Mouse (Mus musculus) lung, postnatal 36 days (tissue): ENCODE measurements around the gene Ttyh3.

Experiments
- DNase-seq: peaks from one replicate; pipeline ENCODE4 v3.0.0; 2022; ENCODE audit warnings: mixed read lengths

The Ttyh3 gene

GRCm38 (mm10) chr5:140651231-140651630 lies 2.4 kb upstream of the Ttyh3 start:
- DNase-seq: peak; percentile 45

DNA sequence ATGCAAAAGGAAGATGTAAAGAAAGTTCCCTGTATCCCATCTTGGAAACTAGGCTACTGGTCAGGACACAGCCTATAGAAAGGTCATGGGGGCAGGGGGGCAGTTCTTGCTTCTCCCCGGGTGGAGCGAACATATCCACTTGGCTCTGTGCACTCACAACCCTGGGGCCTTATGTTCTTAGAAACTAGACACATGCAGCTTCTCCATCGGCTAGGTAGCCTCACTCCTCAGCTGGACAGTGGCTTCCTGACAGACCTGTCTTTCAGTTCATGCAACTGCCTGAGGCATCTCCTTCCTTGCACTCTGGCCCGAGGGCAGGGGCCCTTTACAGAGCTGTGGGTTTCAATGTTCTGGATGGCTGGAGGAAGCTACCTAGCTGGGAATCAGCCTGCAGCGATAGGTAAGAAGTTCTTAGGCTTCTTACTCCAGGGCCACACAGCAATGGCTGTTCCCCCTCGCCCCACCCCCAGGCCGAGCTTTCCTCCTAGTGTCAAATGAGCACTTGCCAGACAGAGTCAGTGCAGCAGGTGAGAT lies 1.1 kb upstream of the Ttyh3 start:
- no peak for DNase-seq

- peak; percentile 99 for DNase-seq
These were observed 353 bp upstream of the Ttyh3 start for GRCm38 (mm10) chr5:140649101-140649667.

- peak; percentile 44 for DNase-seq
These were observed 861 bp downstream of the Ttyh3 start for GRCm38 (mm10) chr5:140647821-140648518.

DNA sequence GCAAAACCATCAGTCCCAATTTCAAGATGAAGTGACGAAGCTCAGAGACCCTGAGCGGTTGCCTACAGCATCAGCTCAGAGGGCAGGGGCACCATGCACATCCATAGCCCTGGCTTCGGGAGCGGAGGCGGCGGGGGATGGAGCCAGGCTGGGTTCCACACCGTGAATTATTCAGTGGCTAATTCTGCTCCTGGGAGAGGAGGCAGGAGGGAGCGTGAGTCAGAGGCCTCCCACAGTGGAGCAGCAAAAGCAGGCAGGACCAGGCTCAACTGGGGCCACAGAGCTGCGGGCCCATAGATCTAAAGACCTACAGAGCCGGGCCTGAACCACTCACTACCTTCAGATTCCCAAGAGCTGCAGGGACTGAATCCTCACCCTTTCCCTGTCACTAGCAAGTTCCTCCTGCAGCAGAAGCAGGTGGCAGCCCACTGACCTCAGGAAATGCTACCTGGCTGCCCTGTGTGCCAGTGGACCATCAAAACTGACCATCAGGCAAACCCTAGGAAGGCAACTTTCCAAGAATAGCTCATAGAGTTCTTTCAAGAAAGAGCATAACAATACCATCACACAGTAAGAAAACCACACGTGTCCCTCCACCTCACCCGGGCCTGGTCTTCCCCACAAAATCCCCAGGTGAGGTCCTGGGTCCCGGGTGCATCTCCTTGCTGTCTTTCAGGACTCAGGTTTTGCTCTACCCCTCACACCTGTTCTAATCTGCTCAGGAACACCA lies 1.6 kb downstream of the Ttyh3 start:
- DNase-seq: no peak

DNA sequence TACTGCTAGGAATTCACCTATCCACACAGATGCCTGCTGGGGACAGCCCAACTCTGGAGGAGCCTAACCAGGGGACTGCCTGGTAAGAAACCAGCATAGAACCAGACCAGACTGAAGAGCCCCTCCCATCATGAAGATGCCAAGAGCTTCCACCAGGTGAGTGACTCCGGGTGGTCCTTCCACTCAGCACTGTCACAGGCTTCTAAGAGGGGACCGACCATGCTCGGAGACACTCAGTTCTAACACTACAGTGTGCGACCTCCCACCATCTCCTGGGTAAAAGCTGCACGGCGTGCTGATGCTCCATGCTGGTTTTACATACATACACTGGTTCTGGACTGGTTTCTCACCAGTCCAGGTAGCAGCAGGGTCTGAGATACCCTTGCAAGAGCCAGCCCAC lies 2.7 kb downstream of the Ttyh3 start:
- DNase-seq: no peak

DNA sequence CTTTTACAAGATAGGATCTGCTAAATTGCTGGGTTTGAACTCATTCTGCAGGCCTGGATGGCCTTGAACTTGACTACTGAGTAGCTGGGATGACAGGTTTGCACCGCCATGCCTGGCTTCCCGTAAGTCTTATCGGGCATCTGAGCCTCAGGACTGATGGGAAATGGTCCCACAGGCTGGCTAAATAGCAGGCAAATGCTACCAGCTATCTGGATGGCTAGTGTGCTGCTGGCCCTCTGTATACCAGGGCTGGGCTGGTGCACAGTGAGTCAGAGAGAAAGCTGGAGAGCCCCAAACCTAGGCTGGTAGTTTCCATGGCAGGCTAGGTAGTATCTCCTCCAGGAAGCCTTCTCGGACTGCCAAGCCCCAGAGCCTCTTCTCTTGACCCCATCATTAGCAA lies 3.4 kb downstream of the Ttyh3 start:
- DNase-seq: no peak

DNA sequence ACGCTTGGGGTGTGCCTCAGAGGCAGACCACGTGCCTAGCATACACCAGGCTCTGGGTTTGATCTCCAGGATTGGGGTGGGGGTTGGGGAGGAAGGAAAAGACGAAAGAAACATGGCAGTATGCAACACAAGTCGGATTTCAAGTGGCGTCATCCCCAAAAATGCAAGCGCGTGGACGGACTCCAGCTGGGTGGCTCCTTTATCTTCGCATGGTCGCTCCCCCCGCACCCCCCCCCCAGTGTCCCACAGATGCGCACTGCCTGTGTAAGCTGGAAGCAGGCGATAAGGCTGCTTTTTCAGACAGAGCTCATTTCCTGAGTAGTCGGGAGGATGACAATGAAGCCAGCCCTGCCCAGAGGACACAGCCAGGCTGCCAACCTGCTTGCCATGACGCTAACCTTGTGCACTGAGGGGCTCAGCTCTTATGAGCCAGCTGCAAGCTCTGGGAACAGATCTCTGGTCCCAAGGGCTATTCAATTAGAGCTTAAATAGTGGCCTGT lies 4.1 kb downstream of the Ttyh3 start:
- DNase-seq: peak; percentile 87

DNA sequence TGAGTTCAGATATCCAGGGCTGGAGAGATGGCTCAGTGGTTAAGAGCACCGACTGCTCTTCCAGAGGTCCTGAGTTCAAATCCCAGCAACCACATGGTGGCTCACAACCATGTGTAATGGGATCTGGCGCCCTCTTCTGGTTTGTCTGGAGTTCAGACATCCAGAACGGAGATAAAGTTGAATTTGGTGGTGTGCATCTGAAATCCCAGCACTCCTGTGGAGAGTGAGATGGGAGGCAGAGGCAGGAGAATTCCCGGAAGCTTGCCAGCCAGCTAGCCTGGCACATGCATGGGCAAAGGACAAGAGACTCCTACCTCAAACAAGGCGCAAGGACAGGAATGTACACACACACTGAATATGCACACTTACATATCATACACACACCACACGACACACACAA lies 4.6 kb downstream of the Ttyh3 start:
- DNase-seq: peak; percentile 48

GRCm38 (mm10) chr5:140642076-140642475 lies 6.8 kb downstream of the Ttyh3 start:
- DNase-seq: peak; percentile 69

DNA sequence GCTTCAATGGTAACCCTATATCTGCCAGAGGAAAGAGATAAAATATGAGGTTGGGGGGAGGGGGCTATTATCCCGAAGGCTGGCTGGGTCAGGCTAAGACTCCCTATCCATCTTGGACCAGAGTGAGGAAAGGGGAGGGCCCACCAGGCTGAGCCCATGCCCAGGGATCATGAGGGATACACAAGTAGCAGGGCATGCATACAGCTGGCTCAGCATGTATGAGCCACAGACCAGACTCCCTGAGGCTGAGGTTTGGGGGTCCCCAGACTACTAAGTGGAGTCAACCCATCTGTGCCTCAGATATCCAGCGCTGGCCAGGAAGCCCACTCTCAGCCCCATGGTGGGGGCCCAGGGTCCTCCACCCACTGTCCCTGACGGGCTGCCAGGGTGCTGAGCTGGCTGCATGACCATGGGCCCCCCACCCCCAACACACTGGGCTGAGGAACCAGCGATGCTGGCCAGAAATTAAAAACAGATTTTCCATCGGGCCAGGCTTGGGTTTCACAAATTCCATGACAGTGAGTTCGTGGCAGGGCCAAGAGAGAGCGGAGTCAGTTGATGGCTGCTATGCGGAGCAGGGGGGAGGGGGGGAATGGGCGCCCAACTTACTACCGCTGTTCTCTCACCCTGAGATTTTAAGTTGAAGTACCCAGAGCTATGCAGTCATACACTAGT lies 7.4 kb downstream of the Ttyh3 start:
- no peak for DNase-seq

GRCm38 (mm10) chr5:140640812-140641211 lies 8.0 kb downstream of the Ttyh3 start:
- no peak for DNase-seq

DNA sequence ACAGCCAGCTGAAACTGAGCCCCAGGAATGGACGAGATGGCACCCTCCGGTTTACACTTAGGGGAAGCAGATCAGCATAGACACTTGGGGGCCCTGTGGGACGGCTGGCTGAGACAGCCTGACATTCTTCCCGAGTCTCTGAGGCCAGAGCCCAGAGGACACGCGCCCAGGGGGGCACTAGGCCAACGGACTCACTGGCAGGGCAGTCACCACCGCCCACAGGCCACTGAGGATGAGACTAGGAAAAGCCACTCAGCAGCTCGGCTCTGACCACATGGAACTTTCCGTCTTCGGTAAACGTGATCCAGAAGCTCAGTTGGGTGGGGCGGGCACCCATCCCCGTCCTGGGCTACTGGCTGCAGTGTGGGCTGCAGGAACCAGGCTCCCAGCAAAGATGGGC lies 9.0 kb downstream of the Ttyh3 start:
- DNase-seq: peak; percentile 45

DNA sequence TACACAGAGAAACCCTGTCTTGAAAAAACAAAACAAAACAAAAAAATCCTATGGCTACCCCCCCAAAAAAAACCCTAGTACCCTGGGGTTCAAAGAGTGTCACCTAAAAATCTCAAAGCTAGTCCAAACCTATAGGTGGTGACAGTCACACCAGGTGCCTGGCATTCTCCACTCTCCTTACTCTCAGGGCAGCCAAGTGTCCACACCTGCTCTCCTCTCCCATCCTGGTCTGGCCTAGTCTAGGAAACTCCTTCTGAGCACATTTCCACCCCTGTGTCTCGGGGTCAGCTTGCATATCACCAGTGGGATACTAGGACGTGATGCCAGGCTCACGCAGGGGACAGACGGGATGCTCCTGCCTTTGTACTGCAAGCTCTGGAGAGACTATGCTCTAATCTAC lies 9.5 kb downstream of the Ttyh3 start:
- DNase-seq: no peak

DNA sequence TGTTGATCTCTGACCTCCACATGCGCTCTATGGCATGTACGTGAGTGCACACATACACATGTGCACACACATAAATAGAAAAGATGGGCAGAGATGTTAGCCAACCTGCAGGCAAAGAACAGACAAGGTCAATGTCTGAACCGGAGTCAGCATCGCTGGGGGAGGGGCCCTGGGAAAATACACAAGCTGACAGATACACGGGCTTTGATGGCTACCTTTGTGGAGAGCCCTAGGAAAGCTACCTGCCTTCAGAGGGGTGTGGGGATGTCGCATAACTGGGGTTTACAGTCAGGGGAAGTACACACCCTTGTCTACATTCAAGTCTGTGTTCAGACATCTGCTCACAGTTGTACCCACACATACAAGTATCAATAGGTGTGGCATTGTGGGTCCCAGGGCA lies 10.3 kb downstream of the Ttyh3 start:
- DNase-seq: no peak

GRCm38 (mm10) chr5:140637989-140638388 lies 10.8 kb downstream of the Ttyh3 start:
- DNase-seq: no peak

- no peak for DNase-seq
These were observed 11.8 kb downstream of the Ttyh3 start for GRCm38 (mm10) chr5:140637058-140637410.

DNA sequence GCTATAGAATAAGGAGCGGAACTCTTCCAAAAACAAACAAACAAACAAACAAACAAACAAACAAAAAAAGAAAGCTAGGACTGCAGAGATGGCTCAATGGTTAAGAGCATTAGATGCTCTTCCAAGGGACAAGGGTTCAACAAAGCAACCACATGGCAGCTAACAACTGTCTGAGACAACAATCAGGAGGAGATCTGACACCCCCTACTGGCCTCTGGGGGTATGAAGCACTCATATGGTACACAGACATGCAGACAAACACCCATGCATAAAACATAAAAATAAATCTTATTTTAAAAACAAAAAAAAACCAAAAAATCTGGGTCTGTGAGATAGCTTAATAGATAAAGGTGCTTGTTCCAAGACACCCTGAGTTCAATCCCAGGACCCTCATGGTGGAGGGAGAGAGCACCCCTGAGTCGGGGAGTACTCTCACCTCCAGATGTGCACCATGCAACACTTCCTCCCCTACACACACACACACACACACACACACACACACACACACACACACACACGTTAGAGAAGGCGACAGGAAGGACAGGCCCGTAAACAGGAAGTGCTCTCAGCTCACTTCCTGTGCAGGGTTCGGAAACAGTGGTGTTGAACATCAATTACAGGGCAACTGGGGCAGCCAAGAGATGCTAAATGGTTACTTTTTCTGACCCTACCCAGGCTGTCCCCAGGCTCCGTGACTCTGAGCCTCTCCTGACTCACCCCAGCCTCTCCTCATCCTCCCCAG lies 12.3 kb downstream of the Ttyh3 start:
- peak; percentile 72 for DNase-seq

- no peak for DNase-seq
These were observed 13.8 kb downstream of the Ttyh3 start for GRCm38 (mm10) chr5:140634798-140635722.

- DNase-seq: no peak
These were observed 15.4 kb downstream of the Ttyh3 start for GRCm38 (mm10) chr5:140633432-140633831.

DNA sequence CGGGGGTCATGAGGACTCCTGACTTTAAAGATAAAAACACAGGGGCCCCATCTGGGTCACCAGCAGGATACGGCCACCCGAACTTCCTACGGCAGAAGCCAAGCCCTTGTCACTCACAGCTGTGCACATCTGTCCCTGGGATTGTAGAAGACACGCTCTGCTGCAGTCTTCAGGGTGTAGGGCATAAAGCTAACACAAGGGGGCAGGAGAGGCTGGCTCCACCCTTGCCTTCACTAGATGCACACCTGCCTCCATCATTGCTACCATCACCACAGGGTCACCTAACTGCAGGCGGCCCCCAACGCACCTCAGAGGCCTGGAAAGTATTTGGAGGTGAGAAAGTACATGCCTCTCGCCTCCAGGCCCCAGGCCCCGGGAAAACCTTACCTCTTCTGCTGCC lies 19.8 kb downstream of the Ttyh3 start:
- DNase-seq: peak; percentile 47
